Mouse (Mus musculus) ES-Bruce4 (cell line): ENCODE results near the gene Stxbp3. TPM values are rescaled to one million over a fixed set of nuclear protein-coding genes. Genes with fewer than 3 reads are reported as not detected.

Source experiments
- H3K27ac ChIP-seq: 2 replicates; pipeline ENCODE4 v1.5.1; 2012; ENCODE audit warnings: low read length, inconsistent platforms; ENCODE audit not compliant: insufficient read depth
- H3K27me3 ChIP-seq: 2 replicates; pipeline ENCODE4 v1.6.1; 2012; ENCODE audit warnings: mild to moderate bottlenecking, low read length, inconsistent platforms; ENCODE audit not compliant: control insufficient read depth, poor library complexity, insufficient read depth, severe bottlenecking
- H3K36me3 ChIP-seq: 2 replicates; pipeline ENCODE4 v1.6.1; 2012; ENCODE audit warnings: inconsistent platforms, mild to moderate bottlenecking, low read length, moderate library complexity; ENCODE audit not compliant: control insufficient read depth, poor library complexity, insufficient read depth, severe bottlenecking
- H3K4me1 ChIP-seq: one replicate; pipeline ENCODE4 v1.8.1; 2011; ENCODE audit warnings: low read length; ENCODE audit not compliant: control insufficient read depth, insufficient read depth
- H3K4me3 ChIP-seq: 2 replicates; pipeline ENCODE4 v1.5.1; 2011; ENCODE audit warnings: low read depth, mild to moderate bottlenecking, low read length
- H3K9ac ChIP-seq: 2 replicates; pipeline ENCODE4 v1.6.1; 2012; ENCODE audit warnings: low read depth, mild to moderate bottlenecking, inconsistent platforms; ENCODE audit not compliant: poor library complexity, severe bottlenecking
- H3K9me3 ChIP-seq: replicated peaks from 2 replicates; pipeline ENCODE4 v1.6.1; 2012; ENCODE audit warnings: mild to moderate bottlenecking, low read length, inconsistent platforms; ENCODE audit not compliant: control insufficient read depth, poor library complexity, insufficient read depth, severe bottlenecking
- CTCF ChIP-seq: IDR thresholded peaks from one replicate; pipeline ENCODE4 v1.8.1; 2011; ENCODE audit warnings: low read depth, low read length
- EP300 ChIP-seq: IDR thresholded peaks from 2 replicates; pipeline ENCODE4 v1.6.1; 2011; ENCODE audit warnings: low read depth, low read length; ENCODE audit not compliant: insufficient read depth
- POLR2A ChIP-seq: IDR thresholded peaks from one replicate; pipeline ENCODE4 v1.8.1; 2011; ENCODE audit warnings: low read length; ENCODE audit not compliant: insufficient read depth
- polyA plus RNA-seq: library from polyadenylated mRNA; stranded (reverse); fragments of >200 nt; gene quantifications from 2 replicates; pipeline ENCODE4 v1.2.4, GENCODE M21; 2011; ENCODE audit warnings: low read depth; ENCODE audit not compliant: missing spikeins, insufficient read depth, insufficient read length

Gene Stxbp3
- polyA plus RNA-seq, 1 experiment: 25.9 TPM

DNA sequence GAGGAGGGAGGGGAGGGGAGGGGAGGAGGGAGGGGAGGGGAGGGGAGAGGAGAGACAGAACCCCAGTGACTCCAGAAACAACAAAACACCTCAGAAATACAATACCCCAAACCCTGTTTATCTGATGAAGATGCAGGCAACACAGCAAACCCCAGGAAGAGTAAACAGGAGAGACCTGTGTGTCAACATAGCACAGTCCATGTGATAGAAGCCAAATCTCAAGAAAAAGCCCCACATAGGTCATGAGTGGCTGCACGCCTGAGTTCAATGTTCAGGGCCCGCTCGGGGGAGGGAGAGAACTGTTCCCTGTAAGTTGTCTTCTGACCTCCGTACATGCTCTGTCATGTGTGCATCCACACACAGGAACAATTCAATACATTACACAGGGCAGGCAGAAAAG lies 43.9 kb downstream of the Stxbp3 start:
- no peak overlapping the region for H3K27ac ChIP-seq
- H3K9me3 ChIP-seq: no peaks in the 10 kb centered on the region
- no peak overlapping the region for H3K9ac ChIP-seq
- no peaks in the 10 kb centered on the region for H3K27me3 ChIP-seq
- H3K4me3 ChIP-seq: no peak overlapping the region
- no peaks in the 10 kb centered on the region; the same call in 1 of the 2 replicates for H3K36me3 ChIP-seq
- TF ChIP-seq EP300: no peak
- TF ChIP-seq POLR2A: no peak
- no peak for TF ChIP-seq CTCF
- no peaks in the 10 kb centered on the region for H3K4me1 ChIP-seq

DNA sequence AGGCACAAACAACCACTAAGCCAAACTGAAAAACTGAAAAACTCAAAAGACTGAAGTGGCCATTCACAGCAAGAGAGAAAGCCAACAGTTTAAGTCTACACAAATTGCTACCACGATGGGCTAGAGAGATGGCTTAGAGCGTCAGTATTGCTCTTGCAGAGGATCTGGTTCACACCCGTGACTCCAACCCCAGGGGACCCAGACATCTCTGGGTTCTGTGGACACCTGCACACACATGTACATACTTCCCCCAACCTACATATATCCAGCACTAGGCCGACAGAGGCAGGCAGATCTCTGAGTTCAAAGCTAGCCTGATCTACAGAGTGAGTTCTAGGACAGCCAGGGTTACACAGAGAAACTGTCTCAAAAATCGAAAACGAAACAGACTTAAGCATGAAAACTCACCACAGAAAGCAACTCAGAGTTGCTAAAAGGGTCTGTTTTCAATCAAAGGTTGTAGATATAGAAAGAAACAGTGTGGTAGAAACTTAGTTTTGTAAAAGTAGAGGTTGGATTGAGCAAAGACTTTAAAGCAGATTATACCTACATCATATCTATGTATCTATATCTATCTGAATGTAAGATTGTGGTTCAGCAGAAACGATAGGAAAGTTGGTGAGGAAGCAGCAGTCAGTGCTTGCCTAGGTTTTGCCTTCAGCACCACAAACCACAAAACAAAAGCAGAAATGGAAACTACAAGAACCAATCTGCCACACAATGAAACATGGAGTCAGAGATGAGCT lies 44.6 kb downstream of the Stxbp3 start:
- Histone ChIP-seq H3K36me3 (no peaks in the 10 kb centered on the region; the same call in 1 of the 2 replicates), H3K27ac (no peak overlapping the region), H3K4me3 (no peak overlapping the region), H3K27me3 (no peaks in the 10 kb centered on the region), H3K9me3 (no peaks in the 10 kb centered on the region), H3K9ac (no peak overlapping the region), H3K4me1 (no peaks in the 10 kb centered on the region)
- TF ChIP-seq POLR2A (no peak), EP300 (no peak), CTCF (no peak)

DNA sequence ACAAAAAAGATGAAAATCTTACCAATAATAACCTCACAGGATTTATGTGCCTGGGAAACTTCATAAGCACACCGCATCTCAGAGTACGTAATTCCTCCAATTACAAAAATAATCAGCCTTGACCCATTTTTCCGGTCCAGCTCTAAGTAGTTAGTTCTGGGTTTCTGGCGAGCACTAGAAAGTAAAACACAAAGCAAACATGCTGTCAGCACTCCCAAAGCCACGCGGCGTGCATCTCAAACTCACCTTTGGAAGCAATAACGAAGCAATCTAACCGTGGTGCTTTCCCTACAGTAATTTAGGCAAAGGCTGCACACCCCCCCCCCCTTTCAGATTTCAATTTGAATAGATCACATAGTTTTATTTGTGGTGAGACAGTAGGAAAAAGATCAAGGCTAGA lies 45.5 kb downstream of the Stxbp3 start:
- H3K36me3 ChIP-seq: no peaks in the 10 kb centered on the region; the same call in 1 of the 2 replicates
- no peak overlapping the region for H3K4me3 ChIP-seq
- no peaks in the 10 kb centered on the region for H3K4me1 ChIP-seq
- H3K9ac ChIP-seq: no peak overlapping the region
- no peaks in the 10 kb centered on the region for H3K27me3 ChIP-seq
- TF ChIP-seq CTCF (no peak), POLR2A (no peak), EP300 (no peak)
- no peaks in the 10 kb centered on the region for H3K9me3 ChIP-seq
- H3K27ac ChIP-seq: no peak overlapping the region

DNA sequence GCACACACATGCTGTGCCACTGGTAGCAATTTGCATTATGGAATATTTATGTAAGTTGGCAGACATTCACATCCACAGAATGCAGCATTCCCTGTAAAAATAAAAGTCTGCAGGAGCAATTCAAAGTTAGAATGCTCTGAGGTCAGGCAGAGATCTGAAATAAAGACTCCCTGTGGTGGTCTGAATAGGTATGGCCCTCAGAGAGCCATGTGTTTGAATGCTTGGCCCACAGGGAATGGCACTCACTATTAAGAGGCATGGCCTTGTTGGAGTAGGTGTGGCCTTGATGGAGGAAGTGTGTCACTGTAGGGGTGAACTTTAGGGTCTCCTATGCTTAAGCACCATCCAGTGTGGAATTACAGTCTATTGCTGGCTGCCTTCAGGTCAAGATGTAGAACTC lies 47.9 kb downstream of the Stxbp3 start:
- H3K4me3 ChIP-seq: no peak overlapping the region
- H3K36me3 ChIP-seq: no peaks in the 10 kb centered on the region
- no peak overlapping the region for H3K27ac ChIP-seq
- H3K9ac ChIP-seq: no peak overlapping the region
- H3K9me3 ChIP-seq: no peaks in the 10 kb centered on the region
- no peaks in the 10 kb centered on the region for H3K4me1 ChIP-seq
- H3K27me3 ChIP-seq: no peaks in the 10 kb centered on the region
- no peak for TF ChIP-seq CTCF
- TF ChIP-seq POLR2A: no peak
- TF ChIP-seq EP300: no peak

DNA sequence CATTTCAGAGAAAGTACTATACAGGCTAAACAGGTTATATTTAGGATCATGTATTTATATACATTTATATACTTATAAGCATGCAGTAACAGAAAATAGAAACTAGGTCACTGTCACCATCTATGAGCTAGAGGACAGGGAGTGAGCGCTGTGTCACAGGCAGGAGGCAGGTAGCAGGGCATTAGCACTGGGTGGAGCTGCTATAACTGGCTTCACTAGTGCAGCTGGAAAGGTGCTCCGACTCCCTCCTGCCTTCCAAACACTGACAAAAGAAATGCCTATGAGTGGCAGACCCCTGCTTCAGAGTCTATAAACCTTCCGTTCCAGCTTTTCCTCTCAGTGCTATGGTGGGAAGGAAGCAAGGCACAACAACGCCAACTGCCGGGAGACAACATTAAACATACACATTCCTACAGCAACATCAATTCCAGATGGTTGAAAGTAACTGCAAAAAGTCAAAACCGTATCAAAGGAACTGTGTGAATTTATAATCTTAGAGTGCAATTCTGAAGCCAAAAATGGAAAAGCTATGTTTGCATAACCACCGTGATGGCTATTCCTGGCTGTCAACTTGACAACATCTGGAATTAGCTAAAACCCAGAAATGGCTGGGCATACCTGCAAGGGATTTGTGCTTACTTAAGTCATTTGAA lies 49.1 kb downstream of the Stxbp3 start:
- Histone ChIP-seq H3K4me1 (no peaks in the 10 kb centered on the region), H3K27me3 (no peaks in the 10 kb centered on the region), H3K27ac (no peak overlapping the region), H3K4me3 (no peak overlapping the region), H3K36me3 (no peaks in the 10 kb centered on the region), H3K9me3 (no peaks in the 10 kb centered on the region), H3K9ac (no peak overlapping the region)
- TF ChIP-seq EP300 (no peak), CTCF (no peak), POLR2A (no peak)

DNA sequence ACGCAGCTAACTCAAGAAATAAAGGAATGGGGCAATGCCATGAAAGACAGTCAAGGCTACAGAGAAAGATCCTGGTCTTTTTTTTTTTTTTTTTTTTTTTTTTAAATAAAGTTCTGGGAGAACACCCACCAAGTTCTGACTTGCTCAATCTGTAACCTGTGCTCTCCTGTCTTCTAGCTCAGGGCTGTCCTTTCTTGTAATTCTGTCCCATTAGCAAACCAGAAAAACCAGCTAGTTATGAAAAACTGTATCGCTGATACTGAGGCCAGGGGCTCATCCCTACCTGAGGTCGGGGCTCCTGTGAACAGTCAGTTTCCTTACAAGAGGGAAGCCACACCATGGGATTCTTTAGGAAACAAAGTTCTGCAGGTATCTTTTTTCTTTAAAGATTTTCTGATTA lies 49.8 kb downstream of the Stxbp3 start:
- Histone ChIP-seq H3K9ac (no peak overlapping the region), H3K27ac (no peak overlapping the region), H3K4me1 (no peaks in the 10 kb centered on the region), H3K27me3 (no peaks in the 10 kb centered on the region), H3K9me3 (no peaks in the 10 kb centered on the region), H3K4me3 (no peak overlapping the region), H3K36me3 (no peaks in the 10 kb centered on the region)
- no peak for TF ChIP-seq EP300
- no peak for TF ChIP-seq CTCF
- no peak for TF ChIP-seq POLR2A
